In the genomic region with DNA sequence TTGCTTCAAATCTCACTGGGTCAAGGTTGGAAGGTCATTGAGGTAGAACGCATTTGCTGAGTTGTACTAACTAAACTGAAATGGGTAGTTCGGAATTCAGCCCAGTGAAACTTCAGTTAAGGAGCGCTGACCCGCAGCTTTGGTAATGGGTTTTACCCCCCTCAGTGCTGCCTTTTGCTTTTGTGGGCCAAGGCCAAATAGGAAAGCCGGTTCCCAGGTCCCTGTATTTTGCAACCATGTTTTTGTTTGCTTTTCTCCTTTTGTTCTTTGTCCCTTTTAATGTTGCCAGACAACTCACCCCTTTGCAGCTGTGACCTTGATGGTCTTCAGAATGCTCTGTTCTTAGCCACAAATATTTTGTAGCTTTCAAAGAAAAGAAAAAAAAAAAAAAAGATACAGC, we compare ENCODE assay signal across 29 mouse cellular contexts.
A peak's percentile ranks its signal among the peaks of the same experiment; 100 is the strongest.
DNase-seq lines count a peak whose midpoint lies in the region; ATAC-seq and TF ChIP-seq lines count a peak whose summit lies in the region.
"Had no signal": no experiment of that assay in that cellular context is flagged by ENCODE, and none has a peak within 500 bp of the region (broad histone marks: within the 10 kb centered on the region; RNA-seq: fewer than 3 reads in every experiment).

No protein-coding gene starts in this region.

- no peak for TF ChIP-seq CTCF in liver, adult 2 months (IDR thresholded peaks at IDR 0.05; ENCODE audit: low read depth, low read length)
- no peak for TF ChIP-seq CTCF in liver, embryonic 14.5 days (IDR thresholded peaks at IDR 0.05; ENCODE audit: low read depth)

- H3K27me3 ChIP-seq in heart, embryonic 10.5 days (ENCODE audit: insufficient read depth, poor library complexity, severe bottlenecking): no peaks in the 10 kb centered on the region
- no peaks in the 10 kb centered on the region for H3K27me3 ChIP-seq in liver, adult 2 months (ENCODE audit: control insufficient read depth, insufficient read depth, low read length)
- no peaks in the 10 kb centered on the region for H3K27me3 ChIP-seq in liver, embryonic 11.5 days (replicated peaks; ENCODE audit: control insufficient read depth, insufficient read depth, low read length)
- no peaks in the 10 kb centered on the region for H3K27me3 ChIP-seq in liver, embryonic 14.5 days (ENCODE audit: control insufficient read depth, insufficient read depth, low read length)
- no peaks in the 10 kb centered on the region for H3K27me3 ChIP-seq in hindbrain, embryonic 10.5 days (ENCODE audit: insufficient read depth, poor library complexity, severe bottlenecking)
- H3K27me3 ChIP-seq: CH12.LX; forebrain, embryonic 12.5 days; limb, embryonic 12.5 days; midbrain, embryonic 12.5 days had no signal

- H3K4me2 ChIP-seq in liver, embryonic 11.5 days: no peak overlapping the region
- no peak overlapping the region for H3K4me2 ChIP-seq in liver, embryonic 14.5 days (ENCODE audit: low read depth)
- H3K4me2 ChIP-seq: embryonic facial prominence, embryonic 13.5 days; forebrain, embryonic 12.5 days; heart, embryonic 11.5 days; limb, embryonic 12.5 days; midbrain, embryonic 12.5 days had no signal

- no peak overlapping the region for H3K4me3 ChIP-seq in heart, embryonic 10.5 days
- H3K4me3 ChIP-seq in liver, adult 2 months (ENCODE audit: insufficient read depth, low read depth, low read length): no peak overlapping the region
- no peak overlapping the region for H3K4me3 ChIP-seq in liver, embryonic 11.5 days (ENCODE audit: low read depth, low read length)
- no peak overlapping the region for H3K4me3 ChIP-seq in liver, embryonic 14.5 days (ENCODE audit: insufficient read depth in 1 of 2, low read depth in 2 of 2, low read length in 2 of 2)
- H3K4me3 ChIP-seq in hindbrain, embryonic 10.5 days: no peak overlapping the region
- H3K4me3 ChIP-seq: embryonic facial prominence, embryonic 13.5 days; erythroblast, embryonic 14.5 days; forebrain, embryonic 12.5 days; limb, embryonic 12.5 days; midbrain, embryonic 12.5 days had no signal

- no peaks in the 10 kb centered on the region for H3K9me3 ChIP-seq in heart, embryonic 10.5 days
- H3K9me3 ChIP-seq in liver, embryonic 11.5 days (ENCODE audit: control insufficient read depth, low read length): no peaks in the 10 kb centered on the region
- H3K9me3 ChIP-seq in liver, embryonic 14.5 days (ENCODE audit: control insufficient read depth, low read length): no peaks in the 10 kb centered on the region
- no peaks in the 10 kb centered on the region for H3K9me3 ChIP-seq in hindbrain, embryonic 10.5 days
- H3K9me3 ChIP-seq: embryonic facial prominence, embryonic 13.5 days; forebrain, embryonic 12.5 days; limb, embryonic 12.5 days; midbrain, embryonic 12.5 days had no signal

- H3K79me2 ChIP-seq in liver, adult 2 months (ENCODE audit: control insufficient read depth, insufficient read depth, low read length): no peaks in the 10 kb centered on the region

- H3K27ac ChIP-seq in heart, embryonic 10.5 days: no peak overlapping the region
- 0 out of 2 replicates have a peak overlapping the region, but pooled peaks have one; percentile 53 for H3K27ac ChIP-seq in liver, adult 2 months (replicated peaks; ENCODE audit: insufficient read depth, low read depth, low read length)
- H3K27ac ChIP-seq in liver, embryonic 11.5 days (ENCODE audit: low read depth, low read length): no peak overlapping the region
- no peak overlapping the region for H3K27ac ChIP-seq in liver, embryonic 14.5 days
- H3K27ac ChIP-seq in hindbrain, embryonic 10.5 days: no peak overlapping the region
- H3K27ac ChIP-seq: embryonic facial prominence, embryonic 13.5 days; forebrain, embryonic 12.5 days; hindbrain, postnatal 0 days; limb, embryonic 12.5 days; midbrain, embryonic 12.5 days; stomach, postnatal 0 days had no signal

- no peak overlapping the region for H3K9ac ChIP-seq in liver, adult 2 months (ENCODE audit: low read depth, low read length)
- no peak overlapping the region for H3K9ac ChIP-seq in liver, embryonic 11.5 days (ENCODE audit: low read depth, low read length)
- no peak overlapping the region for H3K9ac ChIP-seq in liver, embryonic 14.5 days (replicated peaks)
- H3K9ac ChIP-seq: embryonic facial prominence, embryonic 13.5 days; forebrain, embryonic 12.5 days; limb, embryonic 12.5 days; midbrain, embryonic 12.5 days had no signal

- ATAC-seq in liver, embryonic 11.5 days (replicated peaks; ENCODE audit: low FRiP score): no peak
- no peak for ATAC-seq in liver, embryonic 14.5 days (ENCODE audit: insufficient read depth)
- ATAC-seq: activated CD4-positive, CD25-positive, alpha-beta regulatory T cell, adult 4 months; hindbrain, postnatal 0 days; intestine, embryonic 16.5 days; Patski had no signal

- 58% methylated on average over 5 of the region's 5 CpGs for WGBS in heart, embryonic 10.5 days
- WGBS in liver, adult 2 months: 19% methylated on average over 5 of the region's 5 CpGs
- WGBS in liver, embryonic 11.5 days: 72% methylated on average over 5 of the region's 5 CpGs
- WGBS in liver, embryonic 14.5 days (ENCODE audit: insufficient replicate concordance): 57% methylated on average over 5 of the region's 5 CpGs
- 55% methylated on average over 5 of the region's 5 CpGs for WGBS in hindbrain, embryonic 10.5 days

- peak; percentile 28 for DNase-seq in heart, embryonic 10.5 days (ENCODE audit: low spot score)
- DNase-seq in heart, adult 18-20 months: no peak
- DNase-seq in liver, adult 2 months (ENCODE audit: extremely low read depth, low read depth, low spot score): peak; percentile 96
- DNase-seq in liver, embryonic 11.5 days (ENCODE audit: low spot score): no peak
- peak in 2 of 3 experiments; percentile 7 to 10 for DNase-seq in liver, embryonic 14.5 days (ENCODE audit: low read depth in 3 of 3, low spot score in 3 of 3)
- no peak for DNase-seq in gastrocnemius, adult 8-10 months (ENCODE audit: low spot score in 2 of 2)
- no peak for DNase-seq in hindbrain, embryonic 10.5 days (ENCODE audit: low spot score)
- DNase-seq: B cell, adult 2 months; cerebellum, adult 2 months; cerebellum, postnatal 25 days; embryo, embryonic 11 days; layer of hippocampus, postnatal 36 days; lung, adult 2 months; lung, postnatal 14 days; right cerebral cortex, postnatal 14 days; thymus, postnatal 14 days had no signal

- TF ChIP-seq POLR2A in liver, adult 2 months (IDR thresholded peaks at IDR 0.05; ENCODE audit: extremely low read depth, insufficient read depth, low read length): no peak

- no peaks in the 10 kb centered on the region for H3K36me3 ChIP-seq in heart, embryonic 10.5 days
- no peaks in the 10 kb centered on the region for H3K36me3 ChIP-seq in liver, adult 2 months (ENCODE audit: control insufficient read depth, insufficient read depth, low read length)
- H3K36me3 ChIP-seq in liver, embryonic 11.5 days (ENCODE audit: control insufficient read depth, insufficient read depth, low read length): no peaks in the 10 kb centered on the region
- H3K36me3 ChIP-seq in liver, embryonic 14.5 days (replicated peaks; ENCODE audit: control insufficient read depth, insufficient read depth, low read depth): no peaks in the 10 kb centered on the region
- H3K36me3 ChIP-seq in hindbrain, embryonic 10.5 days: no peaks in the 10 kb centered on the region
- H3K36me3 ChIP-seq: embryonic facial prominence, embryonic 13.5 days; forebrain, embryonic 12.5 days; G1E; limb, embryonic 12.5 days; midbrain, embryonic 12.5 days had no signal

- no peak for TF ChIP-seq EP300 in liver, embryonic 14.5 days (IDR thresholded peaks at IDR 0.05; ENCODE audit: low read depth)

- no peaks in the 10 kb centered on the region for H3K4me1 ChIP-seq in heart, embryonic 10.5 days
- H3K4me1 ChIP-seq in liver, adult 2 months (ENCODE audit: control insufficient read depth, insufficient read depth, low read length): peaks cover 2% of the 10 kb centered on the region; the same call in 1 of the 2 replicates
- no peaks in the 10 kb centered on the region for H3K4me1 ChIP-seq in liver, embryonic 11.5 days (replicated peaks; ENCODE audit: control insufficient read depth, insufficient read depth, low read length)
- 0 out of 4 replicates have a peak, but pooled peaks cover 0 to 2% of the 10 kb centered on the region in 2 experiments for H3K4me1 ChIP-seq in liver, embryonic 14.5 days (replicated peaks; ENCODE audit: control insufficient read depth in 2 of 2, insufficient read depth in 2 of 2, low read length in 1 of 2)
- H3K4me1 ChIP-seq in hindbrain, embryonic 10.5 days (replicated peaks): no peaks in the 10 kb centered on the region
- H3K4me1 ChIP-seq: forebrain, embryonic 12.5 days; midbrain, embryonic 12.5 days had no signal

Comparison
In these comparisons a context has a peak if more than half of its experiments do, and no peak if none do; other contexts are left out.
1. DNase-seq: peak in heart, embryonic 10.5 days (single experiment), liver, adult 2 months (single experiment) and liver, embryonic 14.5 days (2 of 3); none in heart, adult 18-20 months (0 of 2), liver, embryonic 11.5 days (single experiment), gastrocnemius, adult 8-10 months (0 of 2) and hindbrain, embryonic 10.5 days (single experiment).